Mouse (Mus musculus) MEL (cell line): ENCODE measurements around the gene Aldh16a1. TPM values are rescaled to one million over a fixed set of nuclear protein-coding genes. Genes with fewer than 3 reads are reported as not detected.

ENCODE experiments used
- DNase-seq: peaks from one replicate; pipeline ENCODE4 v3.0.0; 2011; ENCODE audit warnings: low read depth, low spot score
- H3K27ac ChIP-seq: 2 replicates; pipeline ENCODE4 v1.5.1; 2012; ENCODE audit warnings: low read depth, mild to moderate bottlenecking, control low read depth, low read length, moderate library complexity; ENCODE audit not compliant: control insufficient read depth
- H3K27me3 ChIP-seq, 2 experiments: fragments of 150-350 bp in 1 of 2; sonication (generic) in 1 of 2; 2 replicates each; pipeline ENCODE4 v1.6.1; 2012; ENCODE audit warnings: low read length in 2 of 2, mild to moderate bottlenecking in 2 of 2, improper control_type of control experiment in 1 of 2, moderate library complexity in 1 of 2; ENCODE audit not compliant: insufficient read depth in 2 of 2, control insufficient read depth in 1 of 2
- H3K36me3 ChIP-seq, 2 experiments: 2 replicates each; pipeline ENCODE4 v1.6.1; 2012 to 2014; ENCODE audit warnings: low read length in 2 of 2, improper control_type of control experiment in 1 of 2, inconsistent platforms in 1 of 2, mild to moderate bottlenecking in 1 of 2; ENCODE audit not compliant: insufficient read depth in 2 of 2, control insufficient read depth in 1 of 2
- H3K4me1 ChIP-seq, 2 experiments: fragments of 150-350 bp in 1 of 2; sonication (generic) in 1 of 2; 2 replicates each; pipeline ENCODE4 v1.6.1; 2012; ENCODE audit warnings: low read length in 2 of 2, improper control_type of control experiment in 1 of 2, mild to moderate bottlenecking in 1 of 2; ENCODE audit not compliant: insufficient read depth in 2 of 2, control insufficient read depth in 1 of 2
- H3K4me3 ChIP-seq, 2 experiments: fragments of 150-350 bp in 1 of 2; sonication (generic) in 1 of 2; 2 replicates each; pipeline ENCODE4 v1.5.1; 2012; ENCODE audit warnings: low read depth in 2 of 2, low read length in 2 of 2, mild to moderate bottlenecking in 2 of 2, moderate library complexity in 2 of 2, control low read depth in 1 of 2, improper control_type of control experiment in 1 of 2; ENCODE audit not compliant: control insufficient read depth in 1 of 2, insufficient read depth in 1 of 2
- H3K79me2 ChIP-seq: 2 replicates; pipeline ENCODE4 v1.6.1; 2012; ENCODE audit warnings: mild to moderate bottlenecking, low read length, moderate library complexity; ENCODE audit not compliant: control insufficient read depth, poor library complexity, insufficient read depth
- H3K9ac ChIP-seq: 2 replicates; pipeline ENCODE4 v1.6.1; 2012; ENCODE audit warnings: low read depth, mild to moderate bottlenecking, control low read depth, low read length, moderate library complexity; ENCODE audit not compliant: control insufficient read depth, poor library complexity, severe bottlenecking
- H3K9me3 ChIP-seq: fragments of 150-350 bp; sonication (generic); replicated peaks from 2 replicates; pipeline ENCODE4 v1.6.1; 2012; ENCODE audit warnings: mild to moderate bottlenecking, low read length, improper control_type of control experiment, moderate library complexity; ENCODE audit not compliant: insufficient read depth
- E2F4 ChIP-seq: IDR thresholded peaks from 2 replicates; pipeline ENCODE4 v1.6.1; 2011; ENCODE audit warnings: low read depth, low read length, improper control_type of control experiment, borderline replicate concordance
- EP300 ChIP-seq, 2 experiments: IDR thresholded peaks; 2 replicates each; pipeline ENCODE4 v1.6.1; 2011; ENCODE audit warnings: improper control_type of control experiment in 2 of 2, low read length in 2 of 2, low read depth in 1 of 2, mild to moderate bottlenecking in 1 of 2
- ETS1 ChIP-seq: IDR thresholded peaks from 2 replicates; pipeline ENCODE4 v1.6.1; 2012; ENCODE audit warnings: low read depth, mild to moderate bottlenecking, inconsistent platforms, low read length, improper control_type of control experiment, moderate library complexity
- GABPA ChIP-seq: IDR thresholded peaks from 2 replicates; pipeline ENCODE4 v1.6.1; 2012; ENCODE audit warnings: low read depth, mild to moderate bottlenecking, inconsistent platforms, low read length, improper control_type of control experiment, moderate library complexity
- GATA1 ChIP-seq: IDR thresholded peaks from 2 replicates; pipeline ENCODE4 v1.6.1; 2011; ENCODE audit warnings: low read depth, low read length, improper control_type of control experiment
- JUND ChIP-seq: IDR thresholded peaks from 2 replicates; pipeline ENCODE4 v1.6.1; 2011; ENCODE audit warnings: low read depth, mild to moderate bottlenecking, improper control_type of control experiment, low read length
- KAT2A ChIP-seq: conservative IDR thresholded peaks from 2 replicates; pipeline ENCODE4 v1.6.1; 2012; ENCODE audit warnings: low read depth, low read length, improper control_type of control experiment, inconsistent platforms
- MAFK ChIP-seq: IDR thresholded peaks from 2 replicates; pipeline ENCODE4 v1.6.1; 2011; ENCODE audit warnings: low read depth, mild to moderate bottlenecking, low read length, improper control_type of control experiment, borderline replicate concordance
- MXI1 ChIP-seq: IDR thresholded peaks from 2 replicates; pipeline ENCODE4 v1.6.1; 2011; ENCODE audit warnings: mild to moderate bottlenecking, low read depth, low read length, improper control_type of control experiment
- POLR2A ChIP-seq, 2 experiments: IDR thresholded peaks; 2 replicates each; pipeline ENCODE4 v1.6.1; 2011 to 2012; ENCODE audit warnings: low read length in 2 of 2, mild to moderate bottlenecking in 2 of 2, control low read depth in 1 of 2, improper control_type of control experiment in 1 of 2, low read depth in 1 of 2, moderate library complexity in 1 of 2; ENCODE audit not compliant: control insufficient read depth in 1 of 2, insufficient read depth in 1 of 2, poor library complexity in 1 of 2
- POLR2AphosphoS5 ChIP-seq: IDR thresholded peaks from 2 replicates; pipeline ENCODE4 v1.6.1; 2012; ENCODE audit warnings: low read depth, borderline replicate concordance, mild to moderate bottlenecking, inconsistent platforms, low read length, moderate library complexity, mixed read lengths
- SMC3 ChIP-seq: IDR thresholded peaks from 2 replicates; pipeline ENCODE4 v1.6.1; 2011; ENCODE audit warnings: low read depth, low read length, improper control_type of control experiment
- TAL1 ChIP-seq: IDR thresholded peaks from 2 replicates; pipeline ENCODE4 v1.6.1; 2012; ENCODE audit warnings: mild to moderate bottlenecking, inconsistent platforms, low read length, moderate library complexity, mixed read lengths
- TBP ChIP-seq: IDR thresholded peaks from 2 replicates; pipeline ENCODE4 v1.8.0; 2011; ENCODE audit warnings: low read depth, low read length, improper control_type of control experiment
- TCF12 ChIP-seq: IDR thresholded peaks from 2 replicates; pipeline ENCODE4 v1.6.1; 2014; ENCODE audit warnings: low read depth, mild to moderate bottlenecking, inconsistent platforms, low read length, improper control_type of control experiment, moderate library complexity
- UBTF ChIP-seq: IDR thresholded peaks from 2 replicates; pipeline ENCODE4 v1.6.1; 2012; ENCODE audit warnings: low read depth, mild to moderate bottlenecking, inconsistent platforms, low read length, improper control_type of control experiment, moderate library complexity, borderline replicate concordance; ENCODE audit not compliant: insufficient read depth
- USF1 ChIP-seq: IDR thresholded peaks from 2 replicates; pipeline ENCODE4 v1.6.1; 2014; ENCODE audit warnings: low read depth, mild to moderate bottlenecking, inconsistent platforms, low read length, improper control_type of control experiment, moderate library complexity
- USF2 ChIP-seq, 2 experiments: IDR thresholded peaks; 2 replicates each; pipeline ENCODE4 v1.6.1; 2011 to 2012; ENCODE audit warnings: improper control_type of control experiment in 2 of 2, low read length in 2 of 2, borderline replicate concordance in 1 of 2, inconsistent platforms in 1 of 2, low read depth in 1 of 2, mild to moderate bottlenecking in 1 of 2; ENCODE audit not compliant: insufficient read depth in 1 of 2
- ZKSCAN1 ChIP-seq: IDR thresholded peaks from 2 replicates; pipeline ENCODE4 v1.6.1; 2012; ENCODE audit warnings: low read depth, mild to moderate bottlenecking, inconsistent platforms, low read length, improper control_type of control experiment, moderate library complexity
- ZNF384 ChIP-seq: IDR thresholded peaks from 2 replicates; pipeline ENCODE4 v1.6.1; 2012; ENCODE audit warnings: low read depth, mild to moderate bottlenecking, inconsistent platforms, low read length, improper control_type of control experiment
- polyA plus RNA-seq, 2 experiments: library from polyadenylated mRNA; stranded (reverse) in 1 of 2; unstranded in 1 of 2; fragments of >175 nt in 1 of 2; fragments of >200 nt in 1 of 2; gene quantifications; 2 replicates each; pipeline versions ENCODE4 v1.2.1 to v1.2.4; 2012; ENCODE audit warnings: low replicate concordance in 2 of 2, low read depth in 1 of 2; ENCODE audit not compliant: insufficient read length in 2 of 2, insufficient read depth in 1 of 2, missing spikeins in 1 of 2
- total RNA-seq: library from RNA; depleted of rRNA; stranded (reverse); fragments of 300-350 nt; gene quantifications from 2 replicates; pipeline ENCODE4 v1.2.3, GENCODE M21; 2012

Gene Aldh16a1
- total and polyA plus RNA-seq, 3 experiments: 33.9 to 61.6 TPM; not detected in 1

- Histone ChIP-seq H3K4me3 (no peak overlapping the region), H3K27ac (no peak overlapping the region), H3K36me3 (peaks cover 0 to 14% of the 10 kb centered on the region in 2 experiments; a peak in 2 of 4 replicates), H3K27me3 (no peaks in the 10 kb centered on the region), H3K4me1 (peaks cover 26 to 41% of the 10 kb centered on the region in 2 experiments), H3K9ac (no peak overlapping the region), H3K9me3 (no peaks in the 10 kb centered on the region), H3K79me2 (no peaks in the 10 kb centered on the region)
- TF ChIP-seq ETS1 (peak; percentile 65), TCF12 (peak; percentile 43; the same call in 1 of the 2 replicates), EP300 (IDR thresholded peaks at IDR 0.05; ENCODE audit: low read depth in 1 of 2, low read length in 2 of 2) (peak in 1 of 2 experiments; percentile 21; a peak in 1 of 4 replicates), MXI1 (0 out of 2 replicates have a peak, but pooled peaks have one; percentile 17), TAL1 (no peak)
- peak; percentile 64 for DNase-seq
These were observed 37.5 kb upstream of the Aldh16a1 start for GRCm38 (mm10) chr7:45191803-45192363.

GRCm38 (mm10) chr7:45191161-45191560 lies 36.8 kb upstream of the Aldh16a1 start:
- Histone ChIP-seq H3K27ac (no peak overlapping the region), H3K4me3 (no peak overlapping the region), H3K27me3 (no peaks in the 10 kb centered on the region), H3K9ac (no peak overlapping the region), H3K79me2 (no peaks in the 10 kb centered on the region), H3K9me3 (no peaks in the 10 kb centered on the region), H3K36me3 (peaks cover 0 to 14% of the 10 kb centered on the region in 2 experiments; a peak in 2 of 4 replicates), H3K4me1 (peaks cover 26 to 41% of the 10 kb centered on the region in 2 experiments)
- TF ChIP-seq MAFK: no peak
- TF ChIP-seq GABPA: no peak
- TF ChIP-seq USF1: no peak
- no peak for TF ChIP-seq ZNF384
- TF ChIP-seq POLR2AphosphoS5: no peak
- no peak for TF ChIP-seq MXI1
- TF ChIP-seq UBTF: no peak
- TF ChIP-seq TAL1: no peak
- TF ChIP-seq GATA1: no peak
- TF ChIP-seq SMC3: no peak
- TF ChIP-seq KAT2A: no peak
- TF ChIP-seq TBP: no peak
- TF ChIP-seq TCF12: no peak
- TF ChIP-seq JUND: no peak
- no peak for TF ChIP-seq USF2 (IDR thresholded peaks at IDR 0.05; ENCODE audit: borderline replicate concordance in 1 of 2, insufficient read depth in 1 of 2, low read depth in 1 of 2, low read length in 2 of 2)
- TF ChIP-seq E2F4: no peak
- TF ChIP-seq ZKSCAN1: no peak
- no peak for TF ChIP-seq POLR2A (IDR thresholded peaks at IDR 0.05; ENCODE audit: control insufficient read depth in 1 of 2, insufficient read depth in 1 of 2, low read depth in 1 of 2, low read length in 2 of 2, poor library complexity in 1 of 2)
- no peak for DNase-seq
